Mouse (Mus musculus) G1E (cell line): ENCODE data around the gene Spag9. TPM values are rescaled to one million over a fixed set of nuclear protein-coding genes. Genes with fewer than 3 reads are reported as not detected.

Experiments used
- ATAC-seq: 2 replicates; pipeline ENCODE4 v1.8.0; 2016; ENCODE audit warnings: mild to moderate bottlenecking; ENCODE audit not compliant: insufficient number of reproducible peaks, poor library complexity, low FRiP score, severe bottlenecking; ENCODE audit errors: extremely low read depth
- DNase-seq: peaks from one replicate; pipeline ENCODE4 v3.0.0; 2012; ENCODE audit warnings: low spot score
- H3K27me3 ChIP-seq: 2 replicates; pipeline ENCODE4 v1.6.1; 2012; ENCODE audit warnings: mild to moderate bottlenecking, low read length, inconsistent platforms; ENCODE audit not compliant: insufficient read depth
- H3K36me3 ChIP-seq: replicated peaks from 2 replicates; pipeline ENCODE3; 2012; ENCODE audit warnings: mild to moderate bottlenecking, inconsistent platforms
- H3K4me1 ChIP-seq: 2 replicates; pipeline ENCODE4 v1.6.1; 2012; ENCODE audit warnings: low read depth, low read length, inconsistent platforms, mixed read lengths; ENCODE audit not compliant: insufficient read depth
- H3K4me3 ChIP-seq: 2 replicates; pipeline ENCODE4 v1.5.1; 2012; ENCODE audit warnings: low read depth, mild to moderate bottlenecking, inconsistent platforms, low read length, moderate library complexity, mixed read lengths
- H3K9me3 ChIP-seq: replicated peaks from 2 replicates; pipeline ENCODE4 v1.6.1; 2012; ENCODE audit warnings: inconsistent platforms
- CTCF ChIP-seq: IDR thresholded peaks from 2 replicates; pipeline ENCODE4 v1.5.1; 2012; ENCODE audit warnings: low read depth, low read length, inconsistent platforms, mixed read lengths
- GATA1 ChIP-seq: IDR thresholded peaks from 2 replicates; pipeline ENCODE4 v1.6.1; 2012; ENCODE audit warnings: borderline replicate concordance, low read length, inconsistent platforms, mixed read lengths
- GATA2 ChIP-seq: IDR thresholded peaks from 2 replicates; pipeline ENCODE4 v1.6.1; 2012; ENCODE audit warnings: low read depth, low read length, inconsistent platforms, borderline replicate concordance
- POLR2AphosphoS5 ChIP-seq: IDR thresholded peaks from 2 replicates; pipeline ENCODE4 v1.6.1; 2012; ENCODE audit warnings: low read depth, low read length, inconsistent platforms; ENCODE audit not compliant: insufficient replicate concordance
- TAL1 ChIP-seq: conservative IDR thresholded peaks from 2 replicates; pipeline ENCODE4 v1.6.1; 2012; ENCODE audit warnings: low read depth, low read length, inconsistent platforms, mixed read lengths
- polyA plus RNA-seq: library from polyadenylated mRNA; stranded (reverse); fragments of >175 nt; gene quantifications from 2 replicates; pipeline ENCODE4 v1.2.3, GENCODE M21; 2012
- total RNA-seq, 2 experiments: library from RNA; stranded (forward) in 1 of 2; stranded (reverse) in 1 of 2; fragments of 200-1000 nt in 1 of 2; fragments of >200 nt in 1 of 2; fragmentation: Nextera tagmentation in 1 of 2; gene quantifications; 2 replicates each; pipeline ENCODE4 v1.2.3; 2014 to 2017

Gene Spag9
- total and polyA plus RNA-seq, 3 experiments = 10.5 to 65.0 (median 53.3) TPM

DNA sequence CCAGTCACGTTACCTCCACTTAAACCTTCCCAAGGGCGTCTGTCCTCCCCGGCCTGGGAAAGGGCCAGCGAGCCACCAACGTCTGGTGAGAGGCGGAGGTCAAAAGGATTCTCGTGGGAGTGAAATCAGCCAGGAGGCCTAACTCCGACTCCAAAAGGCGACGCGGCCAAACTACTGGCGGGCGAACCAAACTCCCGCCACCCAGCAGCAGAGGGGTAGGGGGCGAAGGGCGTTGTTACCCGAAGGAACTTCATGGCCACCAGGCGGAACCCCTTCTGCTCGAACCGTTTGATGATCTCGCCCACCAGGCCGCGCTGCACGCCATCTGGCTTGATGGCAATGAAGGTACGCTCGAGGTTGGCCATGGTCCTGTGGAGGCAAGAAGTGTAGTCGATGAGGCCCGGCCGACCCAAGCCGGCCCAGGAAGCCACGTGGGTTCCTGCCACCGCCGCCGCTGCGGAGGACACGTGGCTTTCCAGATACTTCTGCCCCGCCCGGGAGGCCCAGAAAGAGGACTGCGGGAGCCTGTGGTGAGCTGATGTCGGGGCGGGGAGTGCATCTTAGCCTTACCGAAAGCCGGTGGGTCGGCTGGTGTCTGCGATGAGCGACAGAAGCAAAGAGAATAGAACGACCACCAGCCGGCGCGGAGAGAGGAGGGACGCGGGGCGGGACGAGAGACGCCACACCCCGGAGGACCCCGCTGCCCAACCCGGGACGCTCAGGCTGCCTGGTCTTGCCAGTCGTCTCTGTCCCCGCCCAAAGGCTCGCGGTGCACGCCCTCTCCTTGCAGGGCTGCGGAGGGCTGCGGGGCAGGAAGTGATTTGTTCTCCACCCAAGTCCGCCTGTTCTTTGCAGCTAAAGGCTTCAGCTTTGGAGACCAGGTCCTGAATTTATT, 40.4 kb upstream of the Spag9 start:
- Histone ChIP-seq H3K27me3 (no peaks in the 10 kb centered on the region), H3K9me3 (no peaks in the 10 kb centered on the region), H3K4me1 (peaks cover 59% of the 10 kb centered on the region), H3K36me3 (peaks cover 82% of the 10 kb centered on the region), H3K4me3 (peak overlapping the region; percentile 80)
- ATAC-seq = peak; percentile 94
- peak; percentile 91 for DNase-seq
- TF ChIP-seq GATA2 (no peak), POLR2AphosphoS5 (0 out of 2 replicates have a peak, but pooled peaks have one; percentile 30)

DNA sequence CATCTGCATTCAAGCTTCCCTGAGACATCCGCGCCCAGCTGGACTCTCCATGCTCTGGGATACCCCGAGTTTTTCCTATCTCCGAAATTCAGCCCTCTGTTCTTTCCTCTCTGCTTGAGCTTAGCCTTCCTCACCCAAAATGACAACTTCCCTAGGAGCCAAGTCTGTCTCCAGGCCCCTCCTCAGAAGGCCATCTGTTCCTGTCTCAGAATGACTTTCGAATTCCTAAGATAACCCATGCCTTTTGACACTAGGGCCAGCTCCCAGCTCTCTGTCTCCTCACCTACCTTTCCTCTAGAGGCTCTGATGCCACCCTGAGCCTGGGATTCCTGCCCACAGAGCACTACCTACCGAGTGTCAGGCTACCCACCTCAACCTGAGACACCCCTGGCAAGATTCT, 39.7 kb upstream of the Spag9 start, which contains the start of gene Nme2:
Nme2 (minus strand) TSS at position 101 of the 400 bp plus-strand sequence.
- Histone ChIP-seq H3K4me1 (peaks cover 56% of the 10 kb centered on the region), H3K4me3 (peak within 1 kb of the TSS; percentile 80), H3K9me3 (no peaks in the 10 kb centered on the region), H3K27me3 (no peaks in the 10 kb centered on the region), H3K36me3 (peaks cover 82% of the 10 kb centered on the region)
- DNase-seq = no peak
- ATAC-seq = 0 out of 2 replicates have a peak, but pooled peaks have one; percentile 1
- no peak for TF ChIP-seq GATA2
- TF ChIP-seq POLR2AphosphoS5 = no peak
- TF ChIP-seq CTCF = no peak
- TF ChIP-seq TAL1 = no peak
- TF ChIP-seq GATA1 = no peak

DNA sequence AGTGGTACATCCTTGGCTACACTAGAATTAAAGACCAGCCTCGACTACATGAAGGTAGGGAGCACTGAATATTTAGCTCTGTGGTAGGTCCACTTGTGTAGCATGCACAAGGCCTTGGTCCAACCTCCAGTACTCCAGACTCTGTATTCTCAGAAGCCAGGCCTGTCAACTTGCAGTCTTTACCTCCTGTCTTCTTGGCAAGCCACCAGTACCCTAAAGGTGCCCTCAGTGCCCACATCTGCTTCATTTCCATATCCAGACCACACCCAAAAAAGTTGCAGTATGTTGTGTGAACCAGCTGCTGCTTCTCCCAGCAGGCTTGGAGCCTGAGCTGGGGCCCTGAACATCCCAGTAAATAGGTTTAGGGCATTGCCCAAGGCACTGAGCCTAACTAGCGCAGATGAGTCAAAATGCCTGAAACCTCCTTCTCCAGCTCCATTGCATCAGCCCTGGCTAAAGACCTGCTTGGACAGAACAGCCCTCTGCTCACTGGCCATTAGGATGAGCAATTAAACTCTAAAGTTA, 38.8 kb upstream of the Spag9 start:
- TF ChIP-seq CTCF (no peak), GATA1 (no peak), TAL1 (no peak), POLR2AphosphoS5 (no peak), GATA2 (no peak)
- peaks cover 58% of the 10 kb centered on the region for H3K4me1 ChIP-seq
- H3K27me3 ChIP-seq = no peaks in the 10 kb centered on the region
- ATAC-seq = no peak
- peaks cover 81% of the 10 kb centered on the region for H3K36me3 ChIP-seq
- H3K4me3 ChIP-seq = no peak overlapping the region
- no peak for DNase-seq
- H3K9me3 ChIP-seq = no peaks in the 10 kb centered on the region

DNA sequence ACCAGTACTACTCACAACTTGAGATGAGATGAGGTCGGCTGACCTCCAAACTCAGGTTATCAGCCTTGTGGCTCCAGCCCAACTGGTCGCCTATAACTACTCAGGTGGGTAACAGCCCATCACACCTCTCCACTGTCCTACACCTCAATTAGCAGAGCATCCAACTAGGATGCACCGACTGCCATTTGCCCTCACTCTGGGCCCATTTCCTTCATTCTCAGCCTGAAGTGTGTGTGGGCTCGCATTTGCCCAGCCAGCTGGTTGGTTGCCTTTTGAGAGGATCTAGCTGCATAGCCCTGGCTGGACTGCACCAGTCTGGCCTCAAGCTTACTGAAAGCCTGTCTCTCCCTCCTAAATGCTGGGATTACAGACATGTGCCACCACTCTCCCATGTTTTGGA, 38.1 kb upstream of the Spag9 start:
- Histone ChIP-seq H3K4me1 (peaks cover 51% of the 10 kb centered on the region), H3K27me3 (no peaks in the 10 kb centered on the region), H3K4me3 (no peak overlapping the region), H3K36me3 (peaks cover 81% of the 10 kb centered on the region), H3K9me3 (no peaks in the 10 kb centered on the region)
- DNase-seq (no peak), ATAC-seq (no peak)
- no peak for TF ChIP-seq GATA1

DNA sequence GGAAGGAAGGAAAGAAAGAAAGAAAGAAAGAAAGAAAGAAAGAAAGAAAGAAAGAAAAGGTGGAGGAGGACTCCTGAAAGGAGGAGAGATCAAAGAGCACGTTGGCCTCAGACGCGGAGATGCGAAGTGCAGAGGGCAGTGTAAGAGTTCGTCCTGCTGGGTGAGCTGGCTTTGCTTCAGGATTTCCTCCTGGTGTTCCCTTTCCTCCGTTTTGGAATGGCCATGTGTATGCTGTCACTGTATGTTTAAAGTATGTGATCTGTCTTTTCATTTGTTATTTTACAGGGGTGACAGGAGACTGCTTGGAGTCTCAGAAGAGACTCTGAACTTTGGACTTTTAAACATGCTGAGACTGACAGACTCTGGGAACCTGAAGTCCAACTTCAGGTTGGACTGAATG, 34.4 kb upstream of the Spag9 start:
- no peak for ATAC-seq
- DNase-seq = no peak
- Histone ChIP-seq H3K4me3 (no peak overlapping the region), H3K27me3 (no peaks in the 10 kb centered on the region), H3K4me1 (peaks cover 38% of the 10 kb centered on the region), H3K9me3 (no peaks in the 10 kb centered on the region), H3K36me3 (peaks cover 96% of the 10 kb centered on the region)
- TF ChIP-seq POLR2AphosphoS5 (no peak), GATA2 (no peak), CTCF (no peak), TAL1 (no peak), GATA1 (no peak)

DNA sequence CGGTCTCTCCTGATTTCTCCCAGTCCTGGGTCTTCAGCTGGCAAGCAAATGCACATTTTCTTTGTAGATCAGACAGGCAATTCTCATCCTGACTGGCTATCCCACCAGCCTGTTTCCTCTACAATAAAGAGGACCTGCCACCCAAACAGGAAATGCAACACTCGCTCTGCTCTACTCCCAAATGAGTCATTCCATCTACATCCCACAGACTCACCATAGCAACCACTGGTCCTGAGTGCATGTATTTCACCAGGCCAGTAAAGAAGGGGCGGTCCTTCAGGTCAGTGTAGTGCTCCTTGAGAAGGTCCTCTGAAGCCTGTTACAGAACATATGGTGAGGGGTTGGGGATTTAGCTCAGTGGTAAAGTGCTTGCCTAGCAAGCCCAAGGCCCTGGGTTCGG, 32.9 kb upstream of the Spag9 start:
- ATAC-seq (no peak), DNase-seq (no peak)
- TF ChIP-seq GATA1 = no peak
- no peak for TF ChIP-seq GATA2
- no peak for TF ChIP-seq TAL1
- TF ChIP-seq CTCF = no peak
- no peak for TF ChIP-seq POLR2AphosphoS5
- Histone ChIP-seq H3K4me1 (peaks cover 24% of the 10 kb centered on the region), H3K9me3 (no peaks in the 10 kb centered on the region), H3K36me3 (peaks cover 80% of the 10 kb centered on the region), H3K4me3 (no peak overlapping the region), H3K27me3 (no peaks in the 10 kb centered on the region)
